Mouse (Mus musculus): Measurements from ENCODE around the gene Btla.

Btla gene

DNA sequence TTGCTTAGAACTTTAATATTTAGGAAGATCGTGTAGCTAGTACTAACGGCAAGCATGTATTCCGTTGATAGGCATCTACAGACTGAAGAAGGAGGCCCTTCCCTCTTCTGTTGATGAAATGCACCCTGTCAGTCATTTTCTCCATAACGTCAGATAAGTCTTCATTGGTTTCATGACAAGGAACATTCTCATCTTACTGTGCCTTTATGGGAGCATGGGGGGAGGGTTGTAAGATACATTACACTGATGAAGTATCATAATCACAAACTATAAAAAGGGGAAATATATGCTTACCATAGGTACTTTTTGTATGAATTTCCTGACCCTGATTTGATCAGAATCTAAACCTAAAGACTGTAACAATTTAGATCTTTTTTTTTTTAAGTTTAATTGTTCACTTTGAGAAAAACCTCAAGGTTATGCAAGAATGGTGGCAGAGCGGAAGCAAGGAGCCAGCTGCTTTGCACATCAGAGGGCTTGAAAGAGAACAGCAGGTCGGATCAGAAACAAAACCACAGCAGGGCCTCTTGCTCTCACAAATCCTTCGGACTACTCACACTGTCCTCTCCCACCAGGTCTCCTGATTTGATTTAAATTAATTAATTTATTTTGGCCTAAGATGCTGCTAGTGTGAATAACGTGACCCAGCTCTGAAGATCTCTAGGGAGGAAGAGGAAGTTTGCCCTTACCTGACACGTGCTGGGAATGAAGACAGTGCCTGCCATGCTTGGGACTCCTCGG lies at the start of gene Btla:
Gene Btla, plus strand, starts transcription at position 668 of the 741 bp plus-strand sequence.
- in situ Hi-C loops (cut with MboI; ENCODE audit: low pct_unique_long_range_greater_than_20kb in 1 of 2, low sequenced_read_pairs in 2 of 2, unreplicated experiment in 1 of 2): no loop called here

GRCm38 (mm10) chr16:45178552-45178951 lies 45.6 kb upstream of the Btla start:
- in situ Hi-C loops (cut with MboI; ENCODE audit: low pct_unique_long_range_greater_than_20kb in 1 of 2, low sequenced_read_pairs in 2 of 2, unreplicated experiment in 1 of 2): loop anchor here in 1 of 2 experiments (25.0 kb wide), 1 partner anchor 234 kb away; the partner anchor contains the start of gene Cd200

DNA sequence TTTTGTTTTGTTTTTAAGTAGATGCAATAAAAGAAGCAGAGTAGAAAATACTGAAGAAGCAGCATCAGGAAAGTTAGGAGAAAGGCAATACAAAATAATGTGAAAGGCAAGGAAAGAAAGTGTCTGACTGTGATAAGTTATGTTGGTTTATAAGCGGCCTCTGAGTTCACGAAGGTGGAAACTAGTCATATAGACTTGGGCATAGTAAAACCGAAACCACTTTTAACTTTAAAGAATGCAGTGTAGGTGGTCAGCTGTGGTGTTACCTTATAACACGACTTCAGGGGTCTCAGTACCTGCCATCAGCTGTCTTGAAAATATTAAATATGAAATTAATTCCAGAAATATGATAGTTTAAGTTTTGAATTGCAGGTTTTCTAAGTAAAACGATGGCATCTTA lies 42.3 kb upstream of the Btla start:
- in situ Hi-C loops (cut with MboI; ENCODE audit: low pct_unique_long_range_greater_than_20kb in 1 of 2, low sequenced_read_pairs in 2 of 2, unreplicated experiment in 1 of 2): loop anchor here in 1 of 2 experiments (25.0 kb wide), 1 partner anchor 230 kb away; the partner anchor contains the start of gene Cd200

GRCm38 (mm10) chr16:45192613-45193012 lies 31.5 kb upstream of the Btla start:
- in situ Hi-C loops (cut with MboI; ENCODE audit: low pct_unique_long_range_greater_than_20kb in 1 of 2, low sequenced_read_pairs in 2 of 2, unreplicated experiment in 1 of 2): loop anchor here in 1 of 2 experiments (25.0 kb wide), 1 partner anchor 220 kb away; the partner anchor contains the start of gene Cd200

- in situ Hi-C loops (cut with MboI; ENCODE audit: low pct_unique_long_range_greater_than_20kb in 1 of 2, low sequenced_read_pairs in 2 of 2, unreplicated experiment in 1 of 2): loop anchor here in 1 of 2 experiments (25.0 kb wide), 1 partner anchor 215 kb away; the partner anchor contains the start of gene Cd200
These were observed 27.3 kb upstream of the Btla start for GRCm38 (mm10) chr16:45196816-45197215.

GRCm38 (mm10) chr16:45201395-45201794 lies 22.7 kb upstream of the Btla start:
- in situ Hi-C loops (cut with MboI; ENCODE audit: low pct_unique_long_range_greater_than_20kb in 1 of 2, low sequenced_read_pairs in 2 of 2, unreplicated experiment in 1 of 2): no loop called here

GRCm38 (mm10) chr16:45204438-45204837 lies 19.7 kb upstream of the Btla start:
- in situ Hi-C loops (cut with MboI; ENCODE audit: low pct_unique_long_range_greater_than_20kb in 1 of 2, low sequenced_read_pairs in 2 of 2, unreplicated experiment in 1 of 2): no loop called here

DNA sequence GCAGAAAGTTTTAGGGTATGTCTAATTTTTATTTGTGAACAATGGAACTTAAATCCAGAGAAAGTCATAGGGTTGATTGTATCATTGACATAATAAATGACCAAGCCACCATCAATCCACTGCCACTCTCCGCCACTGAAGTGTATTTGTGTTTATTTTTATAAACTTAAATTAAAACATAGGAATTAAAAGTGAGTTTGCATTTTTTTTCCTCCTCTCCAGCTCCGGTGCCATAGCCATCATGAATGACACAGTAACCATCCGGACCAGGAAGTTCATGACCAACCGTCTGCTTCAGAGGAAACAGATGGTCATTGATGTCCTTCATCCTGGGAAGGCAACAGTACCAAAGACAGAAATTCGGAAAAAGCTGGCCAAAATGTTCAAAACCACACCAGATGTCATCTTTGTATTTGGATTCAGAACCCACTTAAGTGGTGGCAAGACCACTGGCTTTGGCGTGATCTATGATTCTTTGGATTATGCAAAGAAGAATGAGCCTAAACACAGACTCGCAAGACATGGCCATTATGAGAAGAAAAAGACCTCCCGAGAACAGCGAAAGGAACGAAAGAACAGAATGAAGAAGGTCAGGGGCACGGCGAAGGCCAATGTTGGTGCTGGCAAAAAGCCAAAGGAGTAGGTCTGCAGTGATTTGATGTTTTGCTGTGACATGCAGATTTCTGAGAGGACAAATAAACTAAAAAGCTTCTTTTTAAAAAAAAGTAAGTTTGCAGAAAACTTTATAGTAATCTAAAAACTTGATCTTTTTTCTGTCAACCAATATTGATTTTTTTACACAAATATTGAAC lies 19.1 kb upstream of the Btla start:
- in situ Hi-C loops (cut with MboI; ENCODE audit: low pct_unique_long_range_greater_than_20kb in 1 of 2, low sequenced_read_pairs in 2 of 2, unreplicated experiment in 1 of 2): no loop called here

DNA sequence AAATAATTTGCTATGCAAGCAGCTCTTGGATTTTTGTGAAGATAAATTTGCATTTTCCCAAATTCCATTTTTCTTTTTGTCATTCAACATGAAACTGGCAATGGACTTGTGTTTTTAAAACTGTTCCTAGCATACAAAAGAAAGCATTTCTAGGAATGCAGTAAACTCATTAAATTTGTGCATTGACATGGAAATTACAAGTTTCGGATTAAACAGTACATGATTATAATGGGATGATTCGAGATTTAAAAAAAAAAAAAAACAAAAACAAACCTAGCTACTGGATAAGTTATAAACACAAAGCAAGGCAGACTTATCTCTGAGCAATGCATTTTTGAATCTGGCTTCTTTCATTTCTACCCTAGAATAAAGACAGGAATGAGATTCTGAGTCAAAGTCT lies 2.1 kb upstream of the Btla start:
- in situ Hi-C loops (cut with MboI; ENCODE audit: low pct_unique_long_range_greater_than_20kb in 1 of 2, low sequenced_read_pairs in 2 of 2, unreplicated experiment in 1 of 2): no loop called here

DNA sequence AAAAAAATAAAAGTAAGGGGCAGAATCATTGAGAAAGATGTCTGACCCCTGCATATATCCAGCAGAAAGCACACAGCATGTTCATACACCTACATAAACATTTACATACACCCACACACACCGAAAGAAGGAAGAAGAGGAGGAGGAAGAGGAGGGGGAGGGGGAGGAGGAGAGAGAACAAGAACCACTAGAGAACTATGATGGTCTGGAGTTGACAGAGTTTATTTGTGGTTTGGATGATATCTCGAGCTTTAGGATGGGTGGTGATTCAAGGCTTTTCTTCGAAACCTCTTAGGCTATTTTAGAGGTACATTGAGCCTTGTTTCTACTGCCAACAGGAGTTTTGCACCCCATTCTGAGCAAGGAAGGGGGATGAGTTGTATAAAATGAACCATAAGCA lies 1.3 kb upstream of the Btla start:
- in situ Hi-C loops (cut with MboI; ENCODE audit: low pct_unique_long_range_greater_than_20kb in 1 of 2, low sequenced_read_pairs in 2 of 2, unreplicated experiment in 1 of 2): no loop called here

DNA sequence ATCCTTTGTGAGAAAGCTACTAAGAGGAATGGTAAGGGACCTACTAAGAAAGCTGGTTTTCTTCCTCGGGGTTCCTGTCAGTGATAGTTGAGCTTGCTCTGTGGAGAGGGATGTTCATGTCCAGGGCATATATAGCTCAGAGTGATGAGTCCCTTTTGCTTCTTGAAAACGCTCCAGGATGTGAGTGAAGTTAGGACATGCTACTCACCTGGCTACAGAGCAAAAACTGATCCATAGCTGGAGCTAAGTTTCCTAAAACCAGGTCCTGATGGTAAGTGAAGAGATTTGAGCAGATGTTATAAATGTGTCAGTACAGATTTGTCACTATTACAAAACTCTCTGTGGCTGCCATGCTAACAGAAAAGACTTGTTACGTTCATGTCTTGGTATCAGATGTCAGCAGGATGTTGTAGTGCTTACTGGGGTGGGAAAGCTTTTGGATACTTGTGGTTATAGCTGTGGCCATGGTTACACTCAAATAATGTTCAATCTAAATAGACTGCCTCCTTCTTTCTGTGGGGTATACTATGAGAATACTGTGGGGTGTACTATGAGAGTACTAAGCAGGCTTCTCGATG lies 405 bp downstream of the Btla start:
- in situ Hi-C loops (cut with MboI; ENCODE audit: low pct_unique_long_range_greater_than_20kb in 1 of 2, low sequenced_read_pairs in 2 of 2, unreplicated experiment in 1 of 2): no loop called here

DNA sequence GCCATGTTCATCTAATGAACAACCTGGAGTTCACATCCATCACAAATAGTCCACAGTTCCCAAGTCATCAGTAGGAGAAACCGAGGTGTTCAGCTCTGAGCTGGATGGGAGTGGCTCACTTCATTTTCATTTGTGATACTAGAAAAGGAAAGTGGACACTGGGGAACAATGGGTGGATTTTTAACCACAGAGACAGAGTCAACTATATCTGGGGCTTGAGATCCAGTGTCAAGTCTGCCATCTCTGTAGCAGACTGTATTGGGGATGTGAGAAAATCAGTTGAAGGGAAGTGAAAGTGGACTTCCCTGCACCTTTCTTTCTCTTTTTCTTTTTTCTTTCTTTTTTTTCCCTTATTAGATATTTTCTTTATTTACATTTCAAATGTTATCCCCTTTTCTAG lies 2.9 kb downstream of the Btla start:
- in situ Hi-C loops (cut with MboI; ENCODE audit: low pct_unique_long_range_greater_than_20kb in 1 of 2, low sequenced_read_pairs in 2 of 2, unreplicated experiment in 1 of 2): no loop called here

DNA sequence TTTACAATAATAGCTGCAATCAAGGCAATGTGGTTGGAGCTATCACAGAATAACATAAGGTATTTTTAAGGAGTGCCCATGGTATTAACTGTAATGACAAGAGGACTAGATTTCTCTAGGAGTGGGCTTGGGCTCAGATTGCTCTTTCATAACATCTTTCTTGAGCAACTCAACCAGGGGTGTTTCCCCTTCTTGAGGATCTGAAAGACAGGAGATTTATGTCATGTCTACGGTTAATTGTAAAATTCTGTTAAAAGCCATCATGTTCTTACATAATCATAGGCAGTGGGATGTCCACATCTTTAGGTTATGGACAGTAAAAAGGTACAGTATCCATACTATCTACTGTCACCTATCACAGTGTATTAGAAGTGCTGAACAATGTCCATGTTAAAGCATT lies 7.2 kb downstream of the Btla start:
- in situ Hi-C loops (cut with MboI; ENCODE audit: low pct_unique_long_range_greater_than_20kb in 1 of 2, low sequenced_read_pairs in 2 of 2, unreplicated experiment in 1 of 2): no loop called here

DNA sequence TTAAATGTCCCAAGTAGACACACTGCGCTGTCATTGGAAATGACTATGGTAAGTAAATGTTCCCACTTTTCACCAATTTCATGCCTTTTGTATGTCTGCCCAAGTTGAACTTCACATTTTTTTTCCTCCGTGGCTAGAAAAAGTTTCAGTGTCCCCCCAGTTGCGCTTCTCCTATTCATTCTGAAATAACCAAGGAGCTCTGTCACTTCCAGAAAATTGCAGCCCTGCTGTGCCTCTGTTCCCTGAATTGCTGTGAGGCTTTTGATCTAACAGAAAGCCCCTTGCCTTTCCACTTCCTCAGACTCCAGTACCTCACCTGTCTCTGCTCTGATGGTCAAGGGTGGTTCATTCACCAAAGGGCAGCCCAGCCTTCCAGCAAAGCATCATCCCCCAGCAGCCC lies 8.9 kb downstream of the Btla start:
- in situ Hi-C loops (cut with MboI; ENCODE audit: low pct_unique_long_range_greater_than_20kb in 1 of 2, low sequenced_read_pairs in 2 of 2, unreplicated experiment in 1 of 2): no loop called here

DNA sequence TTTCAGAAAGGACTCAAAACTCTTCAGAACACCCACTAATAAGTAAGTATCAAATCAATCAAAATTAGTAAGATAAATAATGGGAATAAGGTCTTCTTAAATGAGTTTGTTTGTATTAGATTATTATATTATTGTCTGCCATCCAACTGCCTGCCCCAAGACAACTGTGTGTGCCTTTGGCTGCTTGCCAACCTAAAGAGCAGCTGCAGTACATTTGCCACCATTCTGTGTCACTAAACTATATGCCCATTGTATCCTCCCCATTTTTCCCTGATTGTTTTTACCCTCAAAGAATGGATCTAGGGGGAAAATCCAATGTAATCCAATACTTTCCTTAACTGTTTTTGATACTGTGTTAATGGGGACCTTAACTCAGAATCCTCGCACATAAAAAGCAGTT lies 18.6 kb downstream of the Btla start:
- in situ Hi-C loops (cut with MboI; ENCODE audit: low pct_unique_long_range_greater_than_20kb in 1 of 2, low sequenced_read_pairs in 2 of 2, unreplicated experiment in 1 of 2): no loop called here

DNA sequence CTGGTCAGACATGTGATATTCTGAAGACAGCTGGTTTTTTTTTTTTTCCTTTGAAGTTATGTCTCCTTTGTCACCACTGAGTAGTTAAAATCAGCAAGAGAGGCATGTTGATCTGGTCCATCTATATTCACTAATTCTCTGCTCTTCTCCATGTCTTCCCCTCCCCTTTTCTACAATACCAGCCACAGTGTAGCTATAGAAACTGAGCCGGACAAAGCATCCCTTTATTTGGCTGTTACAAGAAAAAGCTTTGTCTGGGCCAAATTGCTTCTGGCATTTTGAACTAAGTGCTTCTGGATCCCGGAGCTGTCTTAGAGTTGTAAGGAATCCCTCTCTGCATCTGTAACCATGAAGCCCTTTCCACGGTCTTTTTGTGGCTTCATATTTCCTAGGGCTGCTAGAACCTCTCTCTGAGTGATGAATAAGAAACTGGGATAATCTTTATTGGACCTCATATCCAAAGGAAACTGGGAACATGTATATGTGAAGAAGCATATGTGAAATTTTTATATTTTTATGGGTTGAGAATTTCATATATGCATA lies 20.9 kb downstream of the Btla start:
- in situ Hi-C loops (cut with MboI; ENCODE audit: low pct_unique_long_range_greater_than_20kb in 1 of 2, low sequenced_read_pairs in 2 of 2, unreplicated experiment in 1 of 2): no loop called here

DNA sequence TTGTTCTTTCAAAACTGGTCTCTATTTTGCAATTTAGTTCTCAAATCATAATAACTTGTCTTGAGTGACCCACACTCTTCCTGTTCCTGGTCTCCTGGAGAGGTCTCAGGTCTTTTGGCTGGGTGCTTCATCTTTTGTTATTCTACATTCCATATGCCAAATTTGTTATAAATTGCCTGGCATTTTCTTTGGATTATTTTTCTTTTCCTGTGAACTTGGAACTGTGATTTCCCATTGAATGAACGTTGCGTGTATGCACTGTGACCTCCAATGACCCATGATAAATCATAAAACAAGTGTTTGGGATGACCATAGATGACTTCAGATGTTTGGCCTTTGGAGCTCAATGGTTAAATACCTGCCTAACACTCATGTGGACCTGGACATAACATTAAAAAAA lies 25.6 kb downstream of the Btla start:
- in situ Hi-C loops (cut with MboI; ENCODE audit: low pct_unique_long_range_greater_than_20kb in 1 of 2, low sequenced_read_pairs in 2 of 2, unreplicated experiment in 1 of 2): no loop called here

GRCm38 (mm10) chr16:45250317-45250716 lies 26.2 kb downstream of the Btla start:
- in situ Hi-C loops (cut with MboI; ENCODE audit: low pct_unique_long_range_greater_than_20kb in 1 of 2, low sequenced_read_pairs in 2 of 2, unreplicated experiment in 1 of 2): no loop called here

Data from mouse embryonic stem cell (cell line).